Mouse (Mus musculus): ENCODE measurements around the gene Gm19345. TPM values are rescaled to one million over a fixed set of nuclear protein-coding genes. Genes with fewer than 3 reads are reported as not detected.

Gene Gm19345
- polyA plus RNA-seq, 1 experiment from 2014 or later = not detected

DNA sequence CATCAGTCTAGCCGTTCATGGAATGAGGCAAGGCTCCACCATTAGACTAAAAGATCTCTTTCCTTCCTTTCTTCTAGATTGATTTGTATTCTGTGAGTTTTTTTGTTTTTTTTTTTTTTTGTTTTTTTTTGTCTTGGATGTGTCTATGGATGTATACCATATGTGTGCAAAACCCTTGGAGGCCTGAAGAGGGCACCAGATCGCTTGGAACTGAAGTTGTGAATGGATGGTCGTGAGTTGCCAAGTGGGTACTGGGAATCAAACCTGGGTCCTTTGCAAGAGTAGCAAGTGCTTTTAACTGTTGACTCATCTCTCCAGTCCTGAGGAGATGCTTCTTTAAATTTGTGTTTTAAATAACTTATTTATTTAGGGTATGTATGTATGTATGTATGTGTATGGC is 17.7 kb upstream of the Gm19345 start:
- ATAC-seq (ENCODE audit: insufficient number of reproducible peaks, insufficient read depth, low FRiP score, low read depth) = no peak
- Histone ChIP-seq H3K27ac (ENCODE audit: low read length) (no peak overlapping the region), H3K4me3 (ENCODE audit: low read depth, low read length) (no peak overlapping the region)

DNA sequence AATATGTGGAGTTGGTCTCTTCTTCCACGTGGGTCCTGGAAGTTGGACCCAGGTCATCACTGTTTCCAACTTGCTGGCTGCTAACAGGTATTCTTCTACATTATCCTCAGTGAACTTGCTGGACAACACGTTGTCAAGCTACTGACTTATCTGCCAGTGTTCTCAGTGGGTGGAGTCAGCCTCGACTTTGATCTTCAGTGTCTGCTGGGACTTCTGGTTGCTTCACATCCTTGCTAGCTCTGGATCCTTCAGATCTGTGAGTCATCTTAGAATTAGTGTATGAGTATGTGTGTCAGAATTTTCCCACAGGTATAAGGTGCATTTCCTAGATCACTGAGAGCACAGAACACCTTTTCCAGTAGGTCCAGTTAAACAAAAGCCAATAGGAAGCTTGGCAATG is 15.0 kb upstream of the Gm19345 start:
- 59% methylated on average over 3 of the region's 3 CpGs for WGBS
- H3K4me2 ChIP-seq (replicated peaks; ENCODE audit: low read depth, low read length) = no peak overlapping the region
- H3K27ac ChIP-seq (ENCODE audit: low read length) = no peak overlapping the region
- no peaks in the 10 kb centered on the region for H3K9me3 ChIP-seq (ENCODE audit: control insufficient read depth, low read depth, low read length)
- H3K27me3 ChIP-seq (ENCODE audit: control insufficient read depth, insufficient read depth, low read length) = no peaks in the 10 kb centered on the region
- no peak overlapping the region for H3K4me3 ChIP-seq (ENCODE audit: low read depth, low read length)
- H3K9ac ChIP-seq (replicated peaks; ENCODE audit: low read depth, low read length) = no peak overlapping the region
- no peak for ATAC-seq (ENCODE audit: insufficient number of reproducible peaks, insufficient read depth, low FRiP score, low read depth)
- H3K4me1 ChIP-seq (ENCODE audit: control insufficient read depth, insufficient read depth, low read length) = no peaks in the 10 kb centered on the region
- H3K36me3 ChIP-seq (ENCODE audit: control insufficient read depth, insufficient read depth, low read length) = no peaks in the 10 kb centered on the region

More for the DNA sequence above, 17.7 kb upstream of the Gm19345 start:
- Histone ChIP-seq H3K9me3 (ENCODE audit: control insufficient read depth, low read depth, low read length) (no peaks in the 10 kb centered on the region), H3K27me3 (ENCODE audit: control insufficient read depth, insufficient read depth, low read length) (no peaks in the 10 kb centered on the region), H3K36me3 (ENCODE audit: control insufficient read depth, insufficient read depth, low read length) (no peaks in the 10 kb centered on the region), H3K4me1 (ENCODE audit: control insufficient read depth, insufficient read depth, low read length) (peaks cover 11% of the 10 kb centered on the region; the same call in 1 of the 2 replicates), H3K9ac (replicated peaks; ENCODE audit: low read depth, low read length) (no peak overlapping the region), H3K4me2 (replicated peaks; ENCODE audit: low read depth, low read length) (no peak overlapping the region)
- 60% methylated on average over 3 of the region's 3 CpGs for WGBS

GRCm38 (mm10) chr7:19840371-19840770 is 11.4 kb upstream of the Gm19345 start:
- H3K9me3 ChIP-seq (ENCODE audit: control insufficient read depth, low read depth, low read length) = no peaks in the 10 kb centered on the region
- H3K27me3 ChIP-seq (ENCODE audit: control insufficient read depth, insufficient read depth, low read length) = no peaks in the 10 kb centered on the region
- no peaks in the 10 kb centered on the region for H3K4me1 ChIP-seq (ENCODE audit: control insufficient read depth, insufficient read depth, low read length)
- H3K27ac ChIP-seq (ENCODE audit: low read length) = no peak overlapping the region
- no peak overlapping the region for H3K4me3 ChIP-seq (ENCODE audit: low read depth, low read length)
- no peaks in the 10 kb centered on the region for H3K36me3 ChIP-seq (ENCODE audit: control insufficient read depth, insufficient read depth, low read length)
- ATAC-seq (ENCODE audit: insufficient number of reproducible peaks, insufficient read depth, low FRiP score, low read depth) = no peak
- no peak overlapping the region for H3K9ac ChIP-seq (replicated peaks; ENCODE audit: low read depth, low read length)
- 76% methylated on average over 4 of the region's 4 CpGs for WGBS
- no peak overlapping the region for H3K4me2 ChIP-seq (replicated peaks; ENCODE audit: low read depth, low read length)

DNA sequence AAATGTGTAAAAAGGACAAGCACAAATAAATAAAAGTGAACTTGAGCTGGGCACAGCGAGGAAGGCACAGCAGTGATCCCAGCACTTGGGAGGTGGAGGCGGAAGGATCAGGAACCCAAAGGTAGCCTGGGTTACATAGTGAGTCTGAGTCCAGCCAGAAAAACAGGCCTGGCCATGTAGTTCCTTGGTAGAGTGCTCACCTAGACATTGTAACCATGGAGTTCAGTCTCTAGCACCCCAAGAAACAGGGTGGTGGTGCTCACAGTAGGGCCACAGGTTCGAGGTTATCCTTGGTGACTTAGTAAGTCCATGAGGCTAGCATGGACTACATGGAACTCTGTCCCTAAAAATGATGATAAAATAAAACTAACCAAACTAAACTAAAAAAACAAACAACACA is 10.9 kb upstream of the Gm19345 start:
- no peak overlapping the region for H3K9ac ChIP-seq (replicated peaks; ENCODE audit: low read depth, low read length)
- H3K27me3 ChIP-seq (ENCODE audit: control insufficient read depth, insufficient read depth, low read length) = no peaks in the 10 kb centered on the region
- no peaks in the 10 kb centered on the region for H3K4me1 ChIP-seq (ENCODE audit: control insufficient read depth, insufficient read depth, low read length)
- H3K27ac ChIP-seq (ENCODE audit: low read length) = no peak overlapping the region
- WGBS = 81% methylated on average over 3 of the region's 3 CpGs
- H3K4me3 ChIP-seq (ENCODE audit: low read depth, low read length) = no peak overlapping the region
- H3K9me3 ChIP-seq (ENCODE audit: control insufficient read depth, low read depth, low read length) = no peaks in the 10 kb centered on the region
- no peak for ATAC-seq (ENCODE audit: insufficient number of reproducible peaks, insufficient read depth, low FRiP score, low read depth)
- H3K36me3 ChIP-seq (ENCODE audit: control insufficient read depth, insufficient read depth, low read length) = no peaks in the 10 kb centered on the region
- H3K4me2 ChIP-seq (replicated peaks; ENCODE audit: low read depth, low read length) = no peak overlapping the region

DNA sequence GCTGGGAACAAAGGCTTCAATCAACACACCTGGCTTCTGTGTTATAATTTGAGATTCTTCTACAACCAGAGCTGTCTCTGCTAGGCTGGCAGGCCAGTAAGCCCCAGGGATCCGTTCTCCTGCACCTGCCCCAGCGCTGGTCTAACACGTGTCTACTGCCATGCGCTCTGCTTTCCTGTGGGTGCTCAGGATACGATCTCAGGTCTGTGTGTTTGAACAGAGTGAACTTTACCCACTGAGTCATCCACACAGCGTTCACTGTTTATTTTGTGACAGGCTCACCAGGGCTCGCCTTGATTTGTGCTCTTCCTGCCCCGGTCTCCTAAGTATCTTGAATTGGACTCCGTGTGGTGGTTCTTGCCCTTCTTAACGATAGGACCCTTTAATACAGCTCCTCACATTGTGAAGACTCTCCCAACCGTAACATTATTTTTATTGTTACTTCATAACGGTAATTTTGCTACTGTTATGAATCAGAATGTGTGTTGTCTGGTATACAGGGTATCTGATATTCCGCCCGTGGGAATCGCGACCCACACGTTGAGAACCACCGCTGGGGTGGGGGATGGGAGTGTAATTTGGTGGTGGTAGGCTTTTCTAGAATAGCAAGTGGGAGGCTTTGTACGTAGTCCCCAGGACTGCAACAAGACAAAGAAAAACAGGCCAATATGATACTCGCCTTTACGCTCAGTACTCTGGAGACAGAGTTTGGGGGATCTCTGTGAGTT is 10.0 kb upstream of the Gm19345 start:
- Histone ChIP-seq H3K27me3 (ENCODE audit: control insufficient read depth, insufficient read depth, low read length) (no peaks in the 10 kb centered on the region), H3K36me3 (ENCODE audit: control insufficient read depth, insufficient read depth, low read length) (no peaks in the 10 kb centered on the region), H3K4me2 (replicated peaks; ENCODE audit: low read depth, low read length) (no peak overlapping the region), H3K4me1 (ENCODE audit: control insufficient read depth, insufficient read depth, low read length) (no peaks in the 10 kb centered on the region), H3K9me3 (ENCODE audit: control insufficient read depth, low read depth, low read length) (no peaks in the 10 kb centered on the region), H3K27ac (ENCODE audit: low read length) (peak overlapping the region; percentile 66; the same call in 1 of the 2 replicates), H3K9ac (replicated peaks; ENCODE audit: low read depth, low read length) (no peak overlapping the region), H3K4me3 (ENCODE audit: low read depth, low read length) (no peak overlapping the region)
- WGBS = 66% methylated on average over 21 of the region's 21 CpGs
- peak; percentile 87 for ATAC-seq (ENCODE audit: insufficient number of reproducible peaks, insufficient read depth, low FRiP score, low read depth)

DNA sequence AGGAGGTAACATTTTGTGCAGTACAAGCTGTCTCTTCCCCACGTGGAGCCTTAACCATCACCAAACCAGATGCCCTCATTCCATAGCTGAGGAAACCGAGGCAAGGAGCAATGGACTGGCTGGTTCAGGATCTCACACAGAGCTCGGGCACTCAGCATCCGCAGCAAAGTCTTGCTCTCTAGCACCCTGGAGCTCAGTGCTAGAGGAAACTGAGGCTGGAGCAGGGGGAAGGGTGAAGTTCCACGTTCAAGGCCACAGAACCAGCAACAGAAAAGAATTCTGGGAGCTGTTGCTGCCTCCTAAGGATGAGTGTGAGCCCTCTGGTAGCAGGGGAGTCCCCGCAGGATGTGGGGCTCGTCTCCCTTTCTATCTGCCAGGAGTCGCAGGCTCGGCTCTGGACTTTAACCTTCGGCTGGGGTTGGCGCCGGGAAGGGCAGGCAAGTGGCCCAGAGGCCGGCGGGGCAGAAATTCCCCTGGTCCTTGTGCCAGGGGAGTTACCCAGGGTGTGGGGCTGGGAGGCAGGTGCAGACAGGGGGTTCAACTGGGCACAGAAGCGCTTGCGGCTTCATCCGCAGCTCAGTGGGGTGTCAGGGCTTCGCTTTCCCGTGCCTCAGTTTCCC is 8.8 kb upstream of the Gm19345 start:
- Histone ChIP-seq H3K4me2 (replicated peaks; ENCODE audit: low read depth, low read length) (no peak overlapping the region), H3K27ac (ENCODE audit: low read length) (no peak overlapping the region), H3K27me3 (ENCODE audit: control insufficient read depth, insufficient read depth, low read length) (no peaks in the 10 kb centered on the region), H3K4me3 (ENCODE audit: low read depth, low read length) (no peak overlapping the region), H3K4me1 (ENCODE audit: control insufficient read depth, insufficient read depth, low read length) (no peaks in the 10 kb centered on the region), H3K9me3 (ENCODE audit: control insufficient read depth, low read depth, low read length) (no peaks in the 10 kb centered on the region), H3K9ac (replicated peaks; ENCODE audit: low read depth, low read length) (no peak overlapping the region), H3K36me3 (ENCODE audit: control insufficient read depth, insufficient read depth, low read length) (no peaks in the 10 kb centered on the region)
- 30% methylated on average over 19 of the region's 19 CpGs for WGBS
- no peak for ATAC-seq (ENCODE audit: insufficient number of reproducible peaks, insufficient read depth, low FRiP score, low read depth)

- Histone ChIP-seq H3K36me3 (ENCODE audit: control insufficient read depth, insufficient read depth, low read length) (no peaks in the 10 kb centered on the region), H3K4me1 (ENCODE audit: control insufficient read depth, insufficient read depth, low read length) (no peaks in the 10 kb centered on the region), H3K9me3 (ENCODE audit: control insufficient read depth, low read depth, low read length) (no peaks in the 10 kb centered on the region), H3K27ac (ENCODE audit: low read length) (no peak overlapping the region), H3K4me3 (ENCODE audit: low read depth, low read length) (no peak overlapping the region), H3K4me2 (replicated peaks; ENCODE audit: low read depth, low read length) (no peak overlapping the region), H3K9ac (replicated peaks; ENCODE audit: low read depth, low read length) (no peak overlapping the region), H3K27me3 (ENCODE audit: control insufficient read depth, insufficient read depth, low read length) (no peaks in the 10 kb centered on the region)
- peak; percentile 59; the same call in 1 of the 2 replicates for ATAC-seq (ENCODE audit: insufficient number of reproducible peaks, insufficient read depth, low FRiP score, low read depth)
- WGBS = 6% methylated on average over 11 of the region's 11 CpGs
Observed at GRCm38 (mm10) chr7:19843561-19843960, 8.2 kb upstream of the Gm19345 start.

DNA sequence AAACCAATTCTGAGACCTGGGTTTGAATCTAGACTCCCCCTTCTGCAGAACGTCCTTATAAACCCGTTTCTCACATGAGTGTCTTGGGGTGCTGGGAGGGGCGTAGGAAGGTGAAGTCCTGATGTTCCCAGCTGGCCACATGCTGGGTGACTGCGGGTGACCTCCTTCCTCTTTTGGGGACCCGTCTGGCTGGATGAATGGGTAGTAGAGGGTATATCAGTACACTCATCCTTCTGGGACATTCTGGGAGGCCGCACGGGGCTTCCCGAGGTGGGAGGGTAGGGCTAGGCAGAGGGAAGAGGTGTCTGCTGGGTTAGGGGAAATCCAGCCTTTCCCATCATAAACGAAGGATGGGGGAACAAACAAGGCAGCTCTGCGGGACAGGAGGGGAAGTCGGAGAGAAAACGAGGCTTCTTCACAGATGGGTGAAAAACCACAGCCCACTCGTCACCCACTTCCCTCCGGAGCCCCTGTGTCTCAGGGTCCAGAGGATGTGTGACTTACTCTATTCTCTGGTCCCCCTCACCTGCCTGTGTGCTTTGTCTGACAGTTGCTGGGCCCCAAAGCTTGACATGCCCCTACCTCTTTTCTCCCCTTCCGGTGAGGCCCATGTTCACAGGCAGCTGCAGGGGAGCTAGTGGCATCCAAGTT is 7.2 kb upstream of the Gm19345 start:
- Histone ChIP-seq H3K9me3 (ENCODE audit: control insufficient read depth, low read depth, low read length) (no peaks in the 10 kb centered on the region), H3K9ac (replicated peaks; ENCODE audit: low read depth, low read length) (no peak overlapping the region), H3K36me3 (ENCODE audit: control insufficient read depth, insufficient read depth, low read length) (no peaks in the 10 kb centered on the region), H3K4me1 (ENCODE audit: control insufficient read depth, insufficient read depth, low read length) (no peaks in the 10 kb centered on the region), H3K4me2 (replicated peaks; ENCODE audit: low read depth, low read length) (no peak overlapping the region), H3K4me3 (ENCODE audit: low read depth, low read length) (no peak overlapping the region), H3K27me3 (ENCODE audit: control insufficient read depth, insufficient read depth, low read length) (no peaks in the 10 kb centered on the region), H3K27ac (ENCODE audit: low read length) (no peak overlapping the region)
- WGBS = 69% methylated on average over 15 of the region's 15 CpGs
- no peak for ATAC-seq (ENCODE audit: insufficient number of reproducible peaks, insufficient read depth, low FRiP score, low read depth)
